Mouse (Mus musculus) neural tube, embryonic 14.5 days (tissue): ENCODE measurements around the gene Sap30l. TPM values are rescaled to one million over a fixed set of nuclear protein-coding genes. Genes with fewer than 3 reads are reported as not detected.
"Not testable (repeated sequence)": the region's sequence is repeated elsewhere in the genome, so short reads cannot be mapped to it uniquely, and the experiment has no call there.

ENCODE experiments used
- ATAC-seq: fragments of 200-750 bp; cut with Nextera tagmentation; 2 replicates; pipeline ENCODE4 v1.8.0; 2017; ENCODE audit warnings: low read depth, mild to moderate bottlenecking, moderate TSS enrichment, moderate library complexity
- H3K27ac ChIP-seq: fragments of 300-500 bp; sonication (generic); 2 replicates; pipeline ENCODE4 v1.5.1; 2014; ENCODE audit warnings: low read depth, mild to moderate bottlenecking, control low read depth, low read length, moderate library complexity, mixed read lengths
- H3K27me3 ChIP-seq: fragments of 300-500 bp; sonication (generic); 2 replicates; pipeline ENCODE4 v1.6.1; 2014; ENCODE audit warnings: low read length; ENCODE audit not compliant: control insufficient read depth, insufficient read depth
- H3K36me3 ChIP-seq: fragments of 300-500 bp; sonication (generic); 2 replicates; pipeline ENCODE4 v1.6.1; 2014; ENCODE audit warnings: low read length, mixed read lengths; ENCODE audit not compliant: control insufficient read depth, insufficient read depth
- H3K4me1 ChIP-seq: fragments of 300-500 bp; sonication (generic); 2 replicates; pipeline ENCODE4 v1.6.1; 2014; ENCODE audit warnings: low read length; ENCODE audit not compliant: control insufficient read depth, insufficient read depth
- H3K4me2 ChIP-seq: fragments of 300-500 bp; sonication (generic); 2 replicates; pipeline ENCODE4 v1.6.1; 2014; ENCODE audit warnings: mild to moderate bottlenecking, low read depth, low read length, control low read depth
- H3K4me3 ChIP-seq: fragments of 300-500 bp; sonication (generic); 2 replicates; pipeline ENCODE4 v1.5.1; 2014; ENCODE audit warnings: low read depth, low read length, control low read depth, mixed read lengths
- H3K9ac ChIP-seq: fragments of 300-500 bp; sonication (generic); replicated peaks from 2 replicates; pipeline ENCODE4 v1.6.1; 2014; ENCODE audit warnings: low read depth, mild to moderate bottlenecking, control low read depth, low read length, mixed read lengths
- H3K9me3 ChIP-seq: fragments of 300-500 bp; sonication (generic); 2 replicates; pipeline ENCODE4 v1.6.1; 2016; ENCODE audit warnings: low read length; ENCODE audit not compliant: control insufficient read depth
- WGBS: fragments of 180-500 bp; shearing (Covaris S2); extraction: QIAGEN DNeasy Blood & Tissue Kit; methylation state at CpG from one replicate; pipeline ENCODE4 v1.1.7; 2014; 5-methylcytosine and 5-hydroxymethylcytosine counted together
- polyA plus RNA-seq: library from polyadenylated mRNA; unstranded; fragments of >200 nt; fragmentation: Nextera tagmentation; extraction: Ambion mirVana; gene quantifications from 2 replicates; pipeline ENCODE4 v1.2.1, GENCODE M21; 2014

Gene Sap30l
- polyA plus RNA-seq, 1 experiment from 2014 or later, result 11.7 TPM

DNA sequence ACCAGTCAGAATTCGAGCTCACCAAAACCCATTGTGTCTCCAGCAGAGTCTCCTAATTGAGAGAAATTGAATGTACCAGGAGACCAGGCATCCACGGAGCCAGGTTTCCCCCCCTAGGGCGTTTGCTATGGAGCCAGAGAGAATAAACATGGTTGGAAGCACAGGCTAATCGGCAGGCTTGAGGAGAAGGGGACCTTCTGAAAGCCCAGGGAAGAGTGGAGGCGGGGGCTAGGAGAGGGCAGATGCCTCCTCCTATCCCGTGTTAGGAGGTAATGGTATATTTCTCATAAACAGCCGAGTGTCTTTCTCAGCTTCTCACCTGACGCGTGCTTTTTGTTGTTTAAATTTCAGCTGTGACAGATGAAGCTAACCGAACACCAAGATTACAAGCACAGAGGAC, 39.5 kb downstream of the Sap30l start:
- H3K4me1 ChIP-seq, result peaks cover 7% of the 10 kb centered on the region; the same call in 1 of the 2 replicates
- WGBS, result 12% methylated on average over 10 of the region's 10 CpGs
- peaks cover 28% of the 10 kb centered on the region for H3K27me3 ChIP-seq
- no peaks in the 10 kb centered on the region for H3K9me3 ChIP-seq
- no peak overlapping the region for H3K4me3 ChIP-seq
- H3K36me3 ChIP-seq, result no peaks in the 10 kb centered on the region
- ATAC-seq, result peak; percentile 61; the same call in 1 of the 2 replicates
- H3K27ac ChIP-seq, result peak overlapping the region; percentile 7; the same call in 1 of the 2 replicates
- no peak overlapping the region for H3K4me2 ChIP-seq
- H3K9ac ChIP-seq, result no peak overlapping the region

- Histone ChIP-seq H3K9me3 (no peaks in the 10 kb centered on the region), H3K4me3 (no peak overlapping the region), H3K4me1 (peaks cover 7% of the 10 kb centered on the region; the same call in 1 of the 2 replicates), H3K4me2 (no peak overlapping the region), H3K27ac (no peak overlapping the region), H3K27me3 (peaks cover 24% of the 10 kb centered on the region), H3K36me3 (no peaks in the 10 kb centered on the region), H3K9ac (no peak overlapping the region)
- 28% methylated on average over 7 of the region's 7 CpGs for WGBS
- no peak for ATAC-seq
These were observed 40.0 kb downstream of the Sap30l start for GRCm38 (mm10) chr11:57841391-57841790.

DNA sequence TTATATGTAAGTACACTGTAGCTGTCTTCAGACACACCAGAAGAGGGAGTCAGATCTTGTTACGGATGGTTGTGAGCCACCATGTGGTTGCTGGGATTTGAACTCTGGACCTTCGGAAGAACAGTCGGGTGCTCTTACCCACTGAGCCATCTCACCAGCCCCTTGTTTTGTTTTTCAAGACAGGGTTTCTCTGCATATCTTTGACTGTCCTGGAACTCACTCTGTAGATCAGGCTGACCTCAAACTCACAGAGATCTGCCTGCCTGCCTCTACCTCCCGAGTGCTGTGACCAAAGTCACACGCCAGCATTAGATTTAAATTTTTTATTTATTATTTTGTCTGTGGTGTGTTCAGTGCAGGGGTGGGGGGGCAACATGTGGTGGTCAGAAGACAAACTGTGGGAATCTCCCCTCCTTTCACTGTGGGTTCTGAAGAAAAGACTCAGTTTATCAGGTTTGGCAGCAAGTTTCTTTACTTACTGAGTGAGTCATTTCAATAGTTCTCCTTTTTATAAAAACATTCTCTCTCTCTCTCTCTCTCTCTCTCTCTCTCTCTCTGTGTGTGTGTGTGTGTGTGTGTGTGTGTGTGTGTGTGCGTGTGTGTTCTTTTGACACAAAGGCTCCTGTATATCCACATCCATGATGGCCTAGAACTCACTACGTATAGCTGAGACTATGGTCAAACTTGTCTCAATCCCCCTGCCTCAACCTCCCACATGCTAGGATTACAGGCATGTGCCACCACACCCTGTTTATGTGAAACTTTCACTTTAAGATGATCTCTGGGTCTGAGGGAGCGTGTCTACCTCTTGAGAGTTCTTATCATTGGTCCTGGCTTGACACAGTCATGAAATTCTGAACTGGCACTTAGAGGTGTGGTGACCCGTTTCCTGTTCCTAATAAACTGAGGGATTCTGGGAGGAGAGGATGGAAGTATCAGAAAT, 45.3 kb downstream of the Sap30l start:
- not testable (repeated sequence) for H3K9me3 ChIP-seq, H3K36me3 ChIP-seq, ATAC-seq, H3K9ac ChIP-seq, H3K27ac ChIP-seq, H3K4me1 ChIP-seq, H3K4me2 ChIP-seq, H3K27me3 ChIP-seq, H3K4me3 ChIP-seq
- 91% methylated on average over 8 of the region's 9 CpGs for WGBS

DNA sequence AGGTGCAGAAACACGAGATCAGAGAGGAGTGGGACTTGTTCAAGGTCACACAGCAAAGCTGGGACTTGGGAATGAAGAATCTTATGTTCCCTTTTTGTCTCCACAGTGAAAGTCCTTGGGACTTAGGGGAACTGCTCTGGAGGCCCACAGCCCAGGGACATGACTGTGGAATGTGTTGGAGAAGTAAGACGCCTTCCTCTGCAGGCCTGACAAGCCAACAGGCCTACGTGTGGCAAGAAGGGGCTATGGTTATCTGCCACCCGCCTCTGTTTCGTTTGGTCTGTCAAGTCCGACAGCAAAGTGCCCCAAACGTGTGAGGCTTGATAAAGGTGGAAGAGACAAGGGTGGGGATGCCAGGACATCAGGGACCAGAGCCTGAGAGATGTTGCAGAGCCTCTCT, 46.0 kb downstream of the Sap30l start:
- no peak overlapping the region for H3K4me2 ChIP-seq
- WGBS, result 71% methylated on average over 7 of the region's 7 CpGs
- no peaks in the 10 kb centered on the region for H3K9me3 ChIP-seq
- H3K9ac ChIP-seq, result no peak overlapping the region
- H3K27me3 ChIP-seq, result peaks cover 6% of the 10 kb centered on the region; the same call in 1 of the 2 replicates
- H3K36me3 ChIP-seq, result no peaks in the 10 kb centered on the region
- no peak overlapping the region for H3K4me3 ChIP-seq
- no peak overlapping the region for H3K27ac ChIP-seq
- H3K4me1 ChIP-seq, result no peaks in the 10 kb centered on the region
- ATAC-seq, result no peak

- Histone ChIP-seq H3K9me3 (no peaks in the 10 kb centered on the region), H3K27ac (no peak overlapping the region), H3K4me3 (no peak overlapping the region), H3K9ac (no peak overlapping the region), H3K36me3 (no peaks in the 10 kb centered on the region), H3K27me3 (no peaks in the 10 kb centered on the region), H3K4me2 (no peak overlapping the region), H3K4me1 (no peaks in the 10 kb centered on the region)
- WGBS, result 62% methylated on average over 7 of the region's 7 CpGs
- no peak for ATAC-seq
These were observed 48.9 kb downstream of the Sap30l start for GRCm38 (mm10) chr11:57850298-57850697.

DNA sequence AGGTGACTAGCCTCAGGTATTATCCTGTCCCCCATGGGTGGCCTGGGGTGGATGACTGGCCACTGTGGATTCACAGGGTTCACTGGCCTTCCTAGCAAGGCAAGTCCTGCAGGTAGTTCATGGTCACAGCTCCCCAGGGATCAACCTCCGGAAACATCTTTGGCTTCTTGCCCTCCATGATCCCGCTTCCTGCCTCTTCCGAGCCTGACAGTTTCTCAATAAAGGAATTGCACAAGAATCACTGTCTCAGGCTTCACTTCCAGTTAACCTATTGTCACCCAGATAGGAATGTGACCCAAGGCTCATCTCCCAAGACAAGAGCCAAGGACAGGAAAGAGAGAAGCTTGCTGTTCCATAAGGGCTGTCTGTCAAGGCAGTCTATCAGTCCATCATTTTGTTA, 49.5 kb downstream of the Sap30l start:
- 57% methylated on average over 3 of the region's 3 CpGs for WGBS
- ATAC-seq, result no peak

DNA sequence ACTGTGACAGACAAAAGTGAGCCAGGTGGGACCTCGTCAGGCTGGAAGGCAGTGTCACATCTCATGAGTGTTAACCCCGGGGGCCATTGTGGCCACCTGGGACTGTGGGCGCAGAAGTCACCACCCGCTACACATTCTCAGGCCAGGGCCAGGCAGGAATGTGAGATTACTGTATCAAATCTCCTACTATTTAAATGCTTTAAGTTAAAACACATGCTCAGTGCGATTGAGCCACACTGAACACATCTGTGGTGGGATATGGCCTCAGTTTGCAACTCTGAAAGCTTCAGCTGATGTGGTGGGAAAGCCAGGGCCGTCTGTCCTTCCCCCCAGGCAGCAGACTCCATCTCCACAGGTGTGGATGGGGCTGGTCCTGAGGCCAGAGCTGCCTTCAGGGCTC, 52.1 kb downstream of the Sap30l start:
- ATAC-seq, result no peak
- Histone ChIP-seq H3K9ac (no peak overlapping the region), H3K36me3 (no peaks in the 10 kb centered on the region), H3K27ac (no peak overlapping the region), H3K4me3 (no peak overlapping the region), H3K27me3 (no peaks in the 10 kb centered on the region), H3K9me3 (no peaks in the 10 kb centered on the region), H3K4me2 (no peak overlapping the region), H3K4me1 (no peaks in the 10 kb centered on the region)
- WGBS, result 75% methylated on average over 6 of the region's 6 CpGs

More for the DNA sequence above, 49.5 kb downstream of the Sap30l start:
- Histone ChIP-seq H3K9ac (no peak overlapping the region), H3K4me1 (no peaks in the 10 kb centered on the region), H3K27ac (no peak overlapping the region), H3K9me3 (no peaks in the 10 kb centered on the region), H3K27me3 (no peaks in the 10 kb centered on the region), H3K4me2 (no peak overlapping the region), H3K4me3 (no peak overlapping the region), H3K36me3 (no peaks in the 10 kb centered on the region)

GRCm38 (mm10) chr11:57857709-57858108, 56.3 kb downstream of the Sap30l start:
- H3K9me3 ChIP-seq, result no peaks in the 10 kb centered on the region
- H3K4me1 ChIP-seq, result no peaks in the 10 kb centered on the region
- no peak overlapping the region for H3K9ac ChIP-seq
- H3K4me3 ChIP-seq, result no peak overlapping the region
- H3K27me3 ChIP-seq, result no peaks in the 10 kb centered on the region
- H3K27ac ChIP-seq, result no peak overlapping the region
- 55% methylated on average over 4 of the region's 4 CpGs for WGBS
- ATAC-seq, result no peak
- no peak overlapping the region for H3K4me2 ChIP-seq
- H3K36me3 ChIP-seq, result no peaks in the 10 kb centered on the region
